Mouse (Mus musculus) kidney, adult 9 months (tissue): ENCODE data around the gene Nadk2.

Experiments
- DNase-seq: peaks from one replicate; pipeline ENCODE4 v3.0.0; 2022

Nadk2 gene

DNA sequence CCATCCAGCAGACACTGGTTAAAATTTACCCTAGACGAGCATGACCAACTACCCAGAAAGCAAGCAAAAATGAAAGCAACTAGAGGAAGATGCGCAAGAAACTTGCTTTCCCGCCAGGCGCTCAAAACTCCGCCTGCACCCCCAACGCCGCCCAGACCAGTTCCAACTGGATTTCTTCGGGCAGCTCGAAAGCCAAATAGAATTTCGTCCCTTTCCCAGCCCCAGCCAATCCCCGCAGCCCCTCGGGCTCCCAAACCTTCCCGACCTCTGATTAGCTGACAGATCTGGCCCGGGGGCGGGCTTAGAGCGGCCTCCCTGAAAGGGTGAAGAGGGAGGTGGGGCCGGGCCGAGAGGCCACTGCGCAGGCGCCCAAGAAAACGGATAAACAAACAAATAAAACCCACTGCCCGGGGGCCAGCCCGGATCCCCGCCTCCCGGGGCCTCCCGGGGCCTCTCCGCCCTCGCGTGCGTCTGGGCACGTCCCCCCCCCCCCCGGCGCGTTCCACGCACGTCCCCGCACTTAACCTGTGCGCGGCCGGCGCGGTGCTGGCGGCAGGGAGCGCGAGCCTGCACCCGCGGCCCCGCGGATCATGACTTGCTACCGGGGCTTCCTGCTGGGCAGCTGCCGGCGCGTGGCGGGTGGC lies at the start of gene Nadk2:
Gene Nadk2, plus strand, starts transcription at position 349 of the 644 bp plus-strand sequence.
- peak; percentile 100 for DNase-seq

- DNase-seq: no peak
Observed at GRCm38 (mm10) chr15:9055704-9056103, 15.4 kb upstream of the Nadk2 start.

DNA sequence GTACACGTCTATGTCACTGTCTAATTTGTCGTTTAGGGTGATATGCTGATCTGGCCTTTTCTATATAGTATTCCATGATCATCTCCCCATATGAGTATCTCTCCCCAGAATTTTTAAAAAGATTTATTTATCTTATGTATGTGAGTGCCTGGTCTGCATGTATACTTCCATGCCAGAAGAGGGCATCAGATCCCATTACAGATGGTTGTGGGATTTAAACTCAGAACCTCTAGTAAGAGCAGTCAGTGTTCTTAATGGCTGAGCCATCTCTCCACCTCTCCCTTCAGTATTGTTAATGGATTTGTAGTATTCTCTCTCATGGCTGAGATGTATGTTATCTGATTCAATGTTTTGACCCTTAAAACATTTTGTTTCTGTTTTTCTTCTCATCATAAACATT lies 11.2 kb upstream of the Nadk2 start:
- no peak for DNase-seq

DNA sequence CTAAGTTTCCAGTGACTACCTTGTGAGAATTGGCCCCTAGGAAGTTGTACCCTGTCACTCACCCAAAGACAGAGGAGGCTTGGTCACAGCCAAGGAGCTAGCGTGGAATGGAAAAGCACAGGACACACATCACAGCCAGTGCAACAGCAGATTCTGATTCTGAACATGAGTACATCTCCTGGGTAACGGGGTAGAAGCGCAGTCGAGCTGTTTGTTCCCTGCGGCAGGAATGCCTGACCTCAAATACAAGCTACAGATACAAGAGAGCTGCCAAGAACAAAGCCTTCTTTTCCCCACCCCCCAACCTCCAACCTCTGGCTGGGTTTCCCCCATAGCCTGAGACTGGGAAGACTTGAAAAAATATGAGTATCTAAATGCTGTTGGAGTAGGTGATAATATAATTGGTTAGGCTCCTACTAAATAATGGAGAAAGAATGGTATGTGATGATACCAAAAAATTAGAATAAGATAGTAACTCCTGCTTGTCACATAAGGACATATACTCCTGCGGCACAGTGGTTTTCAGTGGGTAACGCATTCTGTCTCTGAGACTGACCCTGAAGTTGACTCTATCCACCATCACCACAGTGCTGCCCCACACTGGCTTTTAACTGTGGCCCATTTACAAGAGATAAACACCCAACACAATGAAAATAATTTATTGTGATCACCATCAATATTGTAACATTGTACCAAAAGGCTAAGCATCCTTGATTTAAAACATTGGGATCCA lies 9.7 kb upstream of the Nadk2 start:
- DNase-seq: no peak

DNA sequence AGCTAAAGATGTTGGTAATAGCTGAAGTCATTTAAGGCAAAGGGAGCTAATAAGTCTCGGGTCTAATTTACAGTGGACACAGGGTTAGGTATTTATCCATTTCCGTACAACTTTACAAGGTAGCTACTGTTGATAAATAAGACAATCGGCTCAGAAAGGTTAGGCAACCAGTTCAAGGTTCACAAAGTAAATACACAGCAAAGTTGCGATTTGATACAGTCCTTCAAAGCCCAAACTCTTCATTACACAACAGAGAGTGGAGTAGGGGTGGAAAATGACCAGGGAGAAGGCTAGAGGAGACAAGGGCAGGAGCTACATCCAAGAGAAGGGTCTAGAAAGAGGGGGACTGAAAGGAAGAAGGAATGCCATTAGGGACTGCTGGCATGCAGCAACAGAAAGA lies 2.2 kb upstream of the Nadk2 start:
- DNase-seq: no peak

GRCm38 (mm10) chr15:9070353-9070752 lies 707 bp upstream of the Nadk2 start:
- DNase-seq: peak; percentile 30

- DNase-seq: peak; percentile 47
Observed at GRCm38 (mm10) chr15:9071556-9072544, 790 bp downstream of the Nadk2 start.

DNA sequence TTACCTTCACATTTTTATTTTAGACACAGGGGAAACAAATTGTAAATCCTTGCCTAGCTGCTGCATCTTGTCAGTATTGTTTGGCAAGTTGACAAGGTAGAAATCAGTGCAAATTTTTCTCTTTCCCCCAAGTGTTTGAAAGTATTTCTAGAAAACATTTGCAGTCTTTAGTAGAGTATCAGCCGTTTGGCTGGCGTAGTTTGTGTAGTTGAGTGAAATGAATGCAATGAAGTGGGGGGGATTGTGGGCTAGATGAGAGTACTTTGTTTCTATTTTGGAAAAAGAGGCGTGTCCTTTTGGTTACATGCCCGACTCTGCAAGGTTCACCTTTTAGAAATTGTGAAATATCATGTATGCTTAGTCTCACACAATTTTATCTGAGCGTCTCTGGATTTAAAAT lies 1.6 kb downstream of the Nadk2 start:
- DNase-seq: peak; percentile 55

GRCm38 (mm10) chr15:9073067-9073608 lies 2.1 kb downstream of the Nadk2 start:
- no peak for DNase-seq

GRCm38 (mm10) chr15:9073684-9074083 lies 2.6 kb downstream of the Nadk2 start:
- DNase-seq: no peak

GRCm38 (mm10) chr15:9074139-9074538 lies 3.1 kb downstream of the Nadk2 start:
- peak; percentile 62 for DNase-seq

DNA sequence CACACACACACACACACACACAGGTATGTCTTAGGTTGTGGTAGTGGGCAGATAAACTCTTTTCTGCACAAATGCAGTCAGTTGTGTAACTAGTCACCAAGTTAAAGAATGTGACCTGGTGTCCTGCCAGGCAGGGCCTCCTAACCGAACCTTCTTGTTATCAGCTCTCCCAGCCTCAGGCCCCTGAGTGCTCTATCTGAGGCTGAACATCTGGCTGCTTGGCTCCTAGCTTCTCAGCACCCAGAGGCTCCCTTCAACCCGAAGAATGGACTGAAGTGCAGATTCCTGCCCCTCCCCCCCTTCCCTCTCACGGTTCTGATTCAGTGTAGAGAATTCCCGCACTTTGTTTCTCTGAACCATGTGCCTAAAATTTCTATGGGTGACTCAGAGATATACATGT lies 3.6 kb downstream of the Nadk2 start:
- peak; percentile 55 for DNase-seq

DNA sequence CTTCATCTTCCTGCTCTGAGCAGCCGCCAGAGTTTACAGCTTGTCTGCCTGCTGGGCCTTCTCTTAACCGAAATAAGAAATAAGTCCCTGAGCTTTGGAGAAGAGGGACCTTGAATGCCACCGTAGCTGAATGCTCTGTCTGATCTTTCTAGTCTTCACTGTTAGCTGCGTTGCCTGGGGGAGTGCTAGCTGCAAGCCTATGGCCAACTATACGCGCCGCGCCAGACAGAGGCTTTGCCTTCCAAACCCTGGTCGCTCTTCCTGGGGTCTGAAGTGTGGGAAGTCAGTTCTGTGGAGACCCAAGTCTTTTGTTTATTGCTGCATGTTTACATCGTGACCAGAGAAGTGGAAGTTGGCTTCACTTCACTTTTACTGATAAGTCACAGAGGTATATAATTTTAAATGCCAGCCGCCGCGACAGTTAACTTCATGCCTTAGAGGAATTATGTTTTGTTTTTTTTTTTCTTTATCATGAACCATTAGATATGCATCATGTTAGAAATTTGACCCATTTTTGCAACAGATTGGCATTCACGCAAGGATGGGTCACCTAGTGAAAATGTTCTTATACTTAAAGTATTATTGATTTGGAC lies 4.6 kb downstream of the Nadk2 start:
- DNase-seq: no peak

DNA sequence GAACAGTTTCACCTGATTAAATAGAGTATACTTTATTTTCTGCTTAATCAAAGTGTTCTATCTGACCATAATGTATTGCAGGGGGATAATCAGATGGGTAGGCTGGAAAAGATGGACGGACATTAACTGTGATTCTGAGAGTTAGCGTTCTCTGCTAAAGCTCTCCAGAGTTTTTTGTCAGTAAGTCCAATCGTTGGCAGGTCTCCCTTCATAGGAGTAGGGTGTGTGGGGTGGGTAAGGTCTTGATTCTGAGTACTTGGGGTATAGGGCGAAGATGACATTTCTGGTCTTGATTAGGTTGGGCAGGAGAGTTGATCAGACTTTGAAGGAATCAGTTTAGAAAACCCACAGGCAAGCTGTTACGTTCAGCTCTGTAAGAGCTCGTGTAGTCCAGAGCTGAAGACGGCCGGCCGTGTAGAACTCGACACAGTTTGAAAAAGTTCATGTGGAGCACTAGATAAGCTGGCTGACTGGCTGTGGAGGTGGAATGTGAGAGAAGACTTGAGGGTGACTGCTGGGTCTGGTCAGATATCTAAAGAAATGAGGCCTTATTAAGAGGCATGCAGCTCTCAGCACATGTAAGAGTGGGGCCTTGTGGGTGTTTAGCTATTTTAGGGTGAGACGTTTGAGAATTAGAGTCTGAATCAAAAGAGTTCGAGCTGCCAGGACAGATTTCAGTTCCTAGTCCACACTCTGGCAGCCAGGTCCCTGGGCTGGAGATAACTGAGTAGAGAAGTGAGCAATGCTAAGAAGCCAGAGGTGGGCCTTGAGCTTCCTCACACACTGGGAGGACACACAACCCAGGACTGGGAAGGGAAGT lies 7.6 kb downstream of the Nadk2 start:
- DNase-seq: no peak

DNA sequence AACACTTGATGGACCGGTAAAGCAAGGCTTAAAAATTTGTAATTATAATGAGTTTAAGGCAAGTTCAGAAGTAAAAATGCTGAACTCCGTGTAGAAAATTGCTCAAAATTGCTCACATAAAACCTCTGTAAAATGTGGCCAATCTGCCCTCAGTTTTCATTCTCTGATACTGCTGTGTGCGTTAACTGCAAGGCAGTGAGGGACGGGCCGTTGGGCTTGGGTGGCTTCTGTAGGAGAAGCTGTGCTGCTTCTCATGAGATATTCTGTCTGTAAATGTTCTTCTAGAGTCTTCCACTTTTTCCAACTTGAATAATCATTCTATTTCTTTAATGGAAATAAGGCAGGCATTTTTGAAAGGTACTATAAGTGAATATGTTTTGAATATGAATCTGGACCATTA lies 8.6 kb downstream of the Nadk2 start:
- no peak for DNase-seq

DNA sequence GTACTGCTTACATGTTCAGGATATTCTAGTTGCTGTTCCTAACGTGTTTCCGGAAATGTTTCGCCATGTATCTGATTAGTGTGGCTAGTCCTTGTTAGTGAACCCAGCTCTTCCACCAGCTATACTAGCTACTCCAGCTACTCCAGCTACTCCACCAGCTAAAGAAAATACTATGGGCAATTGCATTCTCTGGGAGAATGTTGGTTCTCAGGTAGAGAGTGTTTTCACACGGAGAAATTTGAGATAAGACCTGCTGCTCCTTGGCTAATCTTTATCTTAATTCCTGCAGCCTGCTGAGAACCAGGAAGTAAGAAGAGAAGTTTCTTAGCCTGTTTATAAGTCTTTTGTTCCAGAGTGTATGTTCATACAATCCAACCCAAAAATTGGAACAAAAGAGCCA lies 9.1 kb downstream of the Nadk2 start:
- DNase-seq: no peak

DNA sequence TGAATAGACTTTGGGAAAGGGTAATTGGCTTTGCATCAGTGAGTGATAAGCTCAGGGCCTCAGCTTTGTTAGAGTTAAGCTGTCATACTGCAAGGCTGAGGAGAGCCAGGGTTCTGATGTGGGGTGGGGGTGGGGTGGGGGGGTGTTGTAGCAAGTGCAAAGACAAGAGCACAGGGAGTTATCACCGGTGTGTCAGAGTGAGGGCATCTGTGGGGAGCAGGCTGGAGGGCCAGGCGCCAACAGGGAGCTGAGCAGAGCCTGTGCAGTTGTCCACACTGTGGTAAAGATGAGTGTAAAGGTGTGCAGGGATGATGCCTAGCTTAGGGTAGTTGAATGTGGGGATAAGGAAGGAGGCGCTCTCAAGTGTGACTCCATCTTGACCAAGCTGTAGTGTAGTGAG lies 10.2 kb downstream of the Nadk2 start:
- no peak for DNase-seq

- DNase-seq: peak; percentile 60
Observed at GRCm38 (mm10) chr15:9082753-9083152, 11.7 kb downstream of the Nadk2 start.

DNA sequence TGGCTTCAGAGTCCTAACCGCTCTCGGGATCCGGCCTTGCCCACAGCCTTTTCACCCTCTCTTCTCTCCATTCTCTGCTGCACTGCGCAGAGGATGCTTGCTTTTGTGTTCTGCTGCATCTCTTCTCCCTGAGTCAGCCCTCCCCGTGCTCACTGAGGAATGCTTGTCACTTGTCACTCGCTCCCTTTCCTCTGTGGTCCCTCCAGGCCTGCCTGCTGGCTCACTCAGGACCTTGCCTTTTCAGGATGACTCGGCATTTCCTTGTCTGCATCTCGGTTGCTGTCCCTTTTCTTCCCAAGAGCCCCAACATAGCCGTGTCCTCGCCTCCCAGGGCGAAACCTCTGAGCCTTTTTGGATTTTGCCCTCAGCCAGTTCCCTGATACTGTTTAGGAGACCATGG lies 15.8 kb downstream of the Nadk2 start:
- no peak for DNase-seq

DNA sequence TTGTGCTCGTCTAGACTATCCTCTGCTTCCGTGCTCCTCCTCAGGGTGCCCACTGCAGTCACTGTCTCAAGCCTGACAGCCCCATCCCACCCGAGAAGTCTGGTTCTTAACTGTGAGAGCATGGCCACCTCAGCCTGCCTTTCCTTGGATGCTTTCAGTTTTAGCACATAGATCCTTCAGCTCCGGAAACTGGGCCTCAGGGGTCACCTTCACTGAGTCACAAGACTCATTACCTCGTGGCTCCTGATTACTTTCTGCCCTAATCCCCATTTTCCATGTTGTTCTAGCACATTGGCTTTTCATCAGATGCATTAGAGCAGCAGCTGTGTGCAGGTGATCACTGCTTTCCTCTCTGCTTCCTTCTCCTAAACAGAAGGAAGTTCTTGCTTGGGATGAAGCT lies 16.4 kb downstream of the Nadk2 start:
- DNase-seq: no peak

- no peak for DNase-seq
Observed at GRCm38 (mm10) chr15:9087895-9088682, 17.0 kb downstream of the Nadk2 start.
